Mouse (Mus musculus) kidney, embryonic 16.5 days (tissue): ENCODE data around the gene Hsd3b2. TPM values are rescaled to one million over a fixed set of nuclear protein-coding genes. Genes with fewer than 3 reads are reported as not detected.
"Not testable (repeated sequence)": the region's sequence is repeated elsewhere in the genome, so short reads cannot be mapped to it uniquely, and the experiment has no call there.

Experiments used
- ATAC-seq: fragments of 200-750 bp; cut with Nextera tagmentation; 2 replicates; pipeline ENCODE4 v1.8.0; 2017; ENCODE audit warnings: moderate TSS enrichment; ENCODE audit not compliant: low FRiP score, low TSS enrichment
- H3K27ac ChIP-seq: fragments of 300-500 bp; sonication (generic); 2 replicates; pipeline ENCODE4 v1.5.1; 2014; ENCODE audit warnings: low read length
- H3K27me3 ChIP-seq: fragments of 300-500 bp; sonication (generic); 2 replicates; pipeline ENCODE4 v1.6.1; 2014; ENCODE audit warnings: low read length, control low read depth, mixed read lengths; ENCODE audit not compliant: insufficient read depth
- H3K36me3 ChIP-seq: fragments of 300-500 bp; sonication (generic); 2 replicates; pipeline ENCODE4 v1.6.1; 2014; ENCODE audit warnings: low read length, control low read depth, mixed read lengths; ENCODE audit not compliant: insufficient read depth
- H3K4me1 ChIP-seq: fragments of 300-500 bp; sonication (generic); 2 replicates; pipeline ENCODE4 v1.6.1; 2014; ENCODE audit warnings: low read length, control low read depth, mixed read lengths; ENCODE audit not compliant: insufficient read depth
- H3K4me2 ChIP-seq: fragments of 300-500 bp; sonication (generic); replicated peaks from 2 replicates; pipeline ENCODE4 v1.6.1; 2014; ENCODE audit warnings: low read depth, low read length
- H3K4me3 ChIP-seq: fragments of 300-500 bp; sonication (generic); 2 replicates; pipeline ENCODE4 v1.5.1; 2014; ENCODE audit warnings: mild to moderate bottlenecking, low read length
- H3K9ac ChIP-seq: fragments of 300-500 bp; sonication (generic); replicated peaks from 2 replicates; pipeline ENCODE4 v1.6.1; 2014; ENCODE audit warnings: low read length
- H3K9me3 ChIP-seq: fragments of 300-500 bp; sonication (generic); 2 replicates; pipeline ENCODE4 v1.6.1; 2016; ENCODE audit warnings: low read length, control low read depth
- WGBS: fragments of 180-500 bp; shearing (Covaris S2); extraction: QIAGEN DNeasy Blood & Tissue Kit; methylation state at CpG from one replicate; pipeline ENCODE4 v1.1.7; 2014; 5-methylcytosine and 5-hydroxymethylcytosine counted together
- polyA plus RNA-seq: library from polyadenylated mRNA; unstranded; fragments of >200 nt; fragmentation: Nextera tagmentation; extraction: Ambion mirVana; gene quantifications from 2 replicates; pipeline ENCODE4 v1.2.1, GENCODE M21; 2015

Gene Hsd3b2
- 0.13 and 0.36 TPM in 2 replicates for polyA plus RNA-seq

DNA sequence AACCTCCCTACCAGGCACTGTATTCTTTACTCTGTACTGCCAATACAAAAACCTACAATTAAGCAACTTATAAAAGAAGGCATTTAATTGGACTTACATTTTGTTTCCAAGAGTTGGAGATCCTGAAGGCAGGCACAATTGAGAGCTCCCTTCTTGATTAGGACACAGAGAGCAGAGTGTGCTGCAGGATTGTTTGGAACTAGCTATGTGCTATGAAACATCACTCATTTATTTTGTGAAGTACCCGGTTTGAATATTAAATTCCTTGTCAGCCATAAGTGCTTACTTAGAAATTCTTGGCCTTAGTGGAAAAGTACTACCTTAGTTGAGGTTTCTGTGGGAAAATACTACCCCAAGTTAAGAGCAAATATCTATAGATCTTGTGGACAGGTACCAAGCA, at the start of gene Hsd3b2:
Hsd3b2 (minus strand) TSS at position 168 of the 400 bp plus-strand sequence.
- H3K4me3 ChIP-seq = no peak within 1 kb of the TSS
- no peaks in the 10 kb centered on the region for H3K4me1 ChIP-seq
- H3K4me2 ChIP-seq = no peak within 1 kb of the TSS
- no peak for ATAC-seq
- H3K27me3 ChIP-seq = no peaks in the 10 kb centered on the region
- WGBS = 85% methylated on average over 1 of the region's 1 CpGs
- no peak within 1 kb of the TSS for H3K9ac ChIP-seq
- H3K36me3 ChIP-seq = no peaks in the 10 kb centered on the region
- no peak within 1 kb of the TSS for H3K27ac ChIP-seq
- no peaks in the 10 kb centered on the region for H3K9me3 ChIP-seq

DNA sequence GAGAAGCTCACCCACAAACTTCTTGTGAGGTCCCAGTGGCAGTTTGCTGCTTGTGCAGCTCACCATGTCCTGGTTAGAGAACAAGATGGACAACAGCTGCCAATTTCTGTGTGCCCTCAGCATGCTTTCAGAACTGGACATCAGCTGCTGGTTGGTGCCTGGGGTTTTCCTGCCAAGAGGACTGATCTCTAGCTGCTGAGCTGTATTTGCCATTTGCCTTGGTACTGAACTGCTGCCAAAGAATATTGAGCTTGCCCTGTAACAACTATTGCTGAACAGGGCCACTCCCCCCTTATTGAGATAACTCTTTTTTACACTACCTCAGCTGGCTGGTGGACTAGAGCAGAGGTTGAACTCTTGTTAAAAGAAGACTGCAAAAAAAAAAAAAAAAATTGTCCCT, 39.8 kb upstream of the Hsd3b2 start:
- Histone ChIP-seq H3K4me3 (no peak overlapping the region), H3K9me3 (no peaks in the 10 kb centered on the region; the same call in 1 of the 2 replicates)
- ATAC-seq = no peak

DNA sequence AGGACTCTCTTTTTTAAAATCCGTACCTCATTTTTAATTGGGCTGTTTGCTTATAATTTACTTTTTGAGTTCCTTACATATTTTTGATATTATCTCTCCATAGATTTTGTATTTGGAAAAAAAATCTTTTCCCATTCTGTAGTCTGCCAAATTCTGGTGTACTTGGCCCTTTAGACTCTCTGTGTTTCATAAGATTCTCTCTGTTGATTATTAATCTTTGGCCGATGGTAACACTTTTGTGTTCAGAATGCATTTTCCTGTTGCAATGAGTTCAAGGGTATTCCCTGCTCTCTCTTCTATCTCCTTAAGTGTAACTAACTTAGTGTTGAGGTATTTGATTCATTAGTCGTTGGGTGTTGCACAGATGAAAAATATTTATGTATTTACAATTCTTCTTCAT, 32.5 kb upstream of the Hsd3b2 start:
- H3K4me3 ChIP-seq = no peak overlapping the region
- H3K27ac ChIP-seq = no peak overlapping the region
- H3K36me3 ChIP-seq = no peaks in the 10 kb centered on the region
- no peak for ATAC-seq
- H3K9ac ChIP-seq = no peak overlapping the region
- no peaks in the 10 kb centered on the region for H3K9me3 ChIP-seq
- H3K4me2 ChIP-seq = no peak overlapping the region
- no peaks in the 10 kb centered on the region for H3K27me3 ChIP-seq
- H3K4me1 ChIP-seq = no peaks in the 10 kb centered on the region
- 85% methylated on average over 3 of the region's 3 CpGs for WGBS

More for the DNA sequence above, 39.8 kb upstream of the Hsd3b2 start:
- no peak overlapping the region for H3K9ac ChIP-seq
- H3K4me2 ChIP-seq = no peak overlapping the region
- H3K27me3 ChIP-seq = no peaks in the 10 kb centered on the region
- H3K4me1 ChIP-seq = no peaks in the 10 kb centered on the region
- H3K36me3 ChIP-seq = no peaks in the 10 kb centered on the region
- no peak overlapping the region for H3K27ac ChIP-seq

DNA sequence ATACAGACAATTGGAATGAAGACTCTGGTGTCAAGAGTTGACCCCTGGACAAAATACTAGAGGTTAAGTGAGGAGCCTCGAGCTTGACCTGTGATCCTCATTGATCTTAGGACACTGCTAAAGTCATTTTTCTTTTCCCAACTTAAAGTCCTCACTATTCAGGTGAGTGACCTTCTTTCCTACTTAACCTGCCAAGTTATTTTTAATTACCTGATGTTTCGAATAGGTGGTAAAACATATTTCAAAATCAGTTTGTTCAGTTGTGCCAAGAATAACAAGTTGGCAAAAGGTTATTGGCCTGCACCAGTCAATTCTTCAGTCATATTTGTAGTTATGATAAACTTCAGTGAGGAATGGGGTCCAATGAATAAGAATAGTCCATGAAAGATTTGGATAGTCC, 27.8 kb upstream of the Hsd3b2 start:
- no peaks in the 10 kb centered on the region for H3K36me3 ChIP-seq
- no peak overlapping the region for H3K4me3 ChIP-seq
- no peak overlapping the region for H3K4me2 ChIP-seq
- H3K27ac ChIP-seq = no peak overlapping the region
- H3K27me3 ChIP-seq = no peaks in the 10 kb centered on the region
- no peaks in the 10 kb centered on the region for H3K9me3 ChIP-seq
- WGBS = 65% methylated on average over 2 of the region's 2 CpGs
- no peak overlapping the region for H3K9ac ChIP-seq
- H3K4me1 ChIP-seq = no peaks in the 10 kb centered on the region
- no peak for ATAC-seq

DNA sequence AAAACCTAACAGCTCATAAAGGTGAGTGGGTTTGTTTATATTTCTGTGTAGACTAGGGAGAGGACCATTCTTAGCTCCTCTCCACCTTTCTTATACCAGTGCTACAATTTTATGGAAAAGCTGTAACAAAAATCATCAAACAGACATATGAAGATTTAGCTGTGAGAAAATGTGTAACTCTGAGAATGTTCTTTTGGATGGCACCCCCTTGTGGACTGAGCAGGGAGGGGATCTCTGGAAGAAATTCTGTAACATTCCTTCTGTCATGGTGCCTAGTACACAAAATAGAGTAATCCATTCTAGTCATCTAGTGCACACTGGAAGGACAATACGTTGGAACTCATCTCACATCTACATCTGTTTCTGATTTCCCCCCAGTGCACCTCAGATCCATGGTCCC, 16.7 kb upstream of the Hsd3b2 start:
- not testable (repeated sequence) for H3K4me3 ChIP-seq, H3K36me3 ChIP-seq, H3K9me3 ChIP-seq, H3K4me2 ChIP-seq, ATAC-seq, H3K9ac ChIP-seq, H3K4me1 ChIP-seq, H3K27me3 ChIP-seq, H3K27ac ChIP-seq
- WGBS = 68% methylated on average over 1 of the region's 1 CpGs

DNA sequence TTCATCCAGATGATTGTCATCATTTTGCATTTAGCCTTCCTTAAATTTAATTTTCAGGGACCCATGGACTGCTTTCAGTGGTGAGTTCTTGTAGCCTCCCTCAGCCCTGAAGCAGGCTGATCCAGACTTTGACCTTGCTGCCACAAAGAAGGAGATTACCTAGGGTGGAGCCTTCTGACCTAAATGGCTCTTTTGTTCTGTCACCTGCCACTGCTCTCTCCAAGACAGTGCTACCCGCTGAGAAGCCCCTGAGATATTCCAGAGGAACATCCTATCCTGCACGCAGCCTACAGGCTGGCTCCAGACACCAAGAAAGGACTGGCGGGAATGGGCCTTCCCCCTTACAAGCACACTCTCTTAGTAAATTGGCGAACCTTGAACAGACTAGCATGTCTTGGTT, 10.0 kb upstream of the Hsd3b2 start:
- Histone ChIP-seq H3K4me3 (no peak overlapping the region), H3K27me3 (no peaks in the 10 kb centered on the region), H3K36me3 (no peaks in the 10 kb centered on the region), H3K27ac (no peak overlapping the region), H3K9me3 (no peaks in the 10 kb centered on the region), H3K4me1 (no peaks in the 10 kb centered on the region), H3K9ac (no peak overlapping the region), H3K4me2 (no peak overlapping the region)
- 73% methylated on average over 4 of the region's 4 CpGs for whole genome bisulfite sequencing
- ATAC-seq = no peak

DNA sequence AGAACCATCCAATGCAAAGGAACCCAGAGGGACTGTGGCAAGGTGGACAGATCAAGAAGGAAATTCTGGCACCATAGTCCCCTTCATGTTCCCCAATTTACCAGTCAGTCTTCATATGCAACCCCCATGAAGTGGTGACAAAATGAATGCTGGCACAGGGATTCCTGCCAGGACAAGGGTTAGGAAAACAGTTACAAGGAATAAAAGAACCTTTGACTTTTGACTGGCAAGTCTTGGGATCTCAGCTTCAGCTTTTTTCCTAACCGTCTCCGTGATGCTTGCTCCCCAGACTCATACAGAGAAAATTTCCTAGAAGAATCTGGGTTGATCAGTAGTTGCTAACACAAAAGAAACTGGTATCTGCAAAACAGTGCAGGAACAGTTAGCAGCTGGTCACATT, 9.4 kb upstream of the Hsd3b2 start:
- WGBS = 93% methylated on average over 2 of the region's 2 CpGs
- H3K27ac ChIP-seq = no peak overlapping the region
- no peaks in the 10 kb centered on the region for H3K4me1 ChIP-seq
- H3K4me3 ChIP-seq = no peak overlapping the region
- no peaks in the 10 kb centered on the region for H3K27me3 ChIP-seq
- no peak overlapping the region for H3K9ac ChIP-seq
- no peaks in the 10 kb centered on the region for H3K36me3 ChIP-seq
- no peak for ATAC-seq
- H3K4me2 ChIP-seq = no peak overlapping the region
- H3K9me3 ChIP-seq = no peaks in the 10 kb centered on the region

DNA sequence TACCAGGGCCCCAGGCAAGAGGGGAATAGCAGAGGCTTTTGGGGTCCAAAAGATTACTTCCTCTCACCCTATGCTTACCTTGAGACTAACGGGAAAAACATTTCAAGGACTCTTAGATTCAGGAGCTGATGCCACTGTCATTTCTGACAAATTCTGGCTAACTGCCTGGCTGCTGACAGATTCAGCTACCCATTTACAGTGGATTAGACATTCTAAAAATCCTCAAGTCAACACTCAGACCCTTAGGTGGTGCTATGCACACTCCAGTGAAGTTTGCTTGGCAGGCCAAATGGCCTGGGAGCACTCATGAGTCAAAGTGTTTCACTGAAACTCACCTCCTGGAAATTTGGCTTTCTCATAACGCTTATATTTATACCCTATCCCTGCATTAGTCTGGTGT, 1.9 kb upstream of the Hsd3b2 start:
- no peak for ATAC-seq
- 93% methylated on average over 2 of the region's 2 CpGs for WGBS

DNA sequence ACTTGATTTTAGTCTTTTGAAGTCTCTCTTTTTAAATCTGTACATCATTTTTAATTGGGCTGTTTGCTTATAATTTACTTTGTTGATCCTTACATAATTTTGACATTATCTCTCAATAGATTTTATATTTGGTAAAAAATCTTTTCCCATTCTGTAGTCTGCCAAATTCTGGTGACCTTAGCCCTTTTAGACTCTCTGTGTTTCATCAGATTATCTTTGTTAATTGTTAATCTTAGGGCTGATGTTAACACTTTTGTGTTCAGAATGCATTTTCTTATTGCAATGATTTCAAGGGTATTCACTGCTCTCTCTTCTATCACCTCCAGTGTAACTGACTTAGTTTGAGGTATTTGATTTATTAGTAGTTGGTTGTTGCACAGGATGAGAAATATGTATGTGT, 3.6 kb downstream of the Hsd3b2 start:
- Histone ChIP-seq H3K27ac (no peak overlapping the region), H3K4me3 (no peak overlapping the region), H3K27me3 (no peaks in the 10 kb centered on the region), H3K9ac (no peak overlapping the region), H3K4me1 (no peaks in the 10 kb centered on the region), H3K4me2 (no peak overlapping the region), H3K9me3 (no peaks in the 10 kb centered on the region), H3K36me3 (no peaks in the 10 kb centered on the region)
- ATAC-seq = no peak

More for the DNA sequence above, 1.9 kb upstream of the Hsd3b2 start:
- Histone ChIP-seq H3K4me3 (no peak overlapping the region), H3K27ac (no peak overlapping the region), H3K36me3 (no peaks in the 10 kb centered on the region), H3K9me3 (no peaks in the 10 kb centered on the region), H3K4me1 (no peaks in the 10 kb centered on the region), H3K4me2 (no peak overlapping the region), H3K9ac (no peak overlapping the region), H3K27me3 (no peaks in the 10 kb centered on the region)

DNA sequence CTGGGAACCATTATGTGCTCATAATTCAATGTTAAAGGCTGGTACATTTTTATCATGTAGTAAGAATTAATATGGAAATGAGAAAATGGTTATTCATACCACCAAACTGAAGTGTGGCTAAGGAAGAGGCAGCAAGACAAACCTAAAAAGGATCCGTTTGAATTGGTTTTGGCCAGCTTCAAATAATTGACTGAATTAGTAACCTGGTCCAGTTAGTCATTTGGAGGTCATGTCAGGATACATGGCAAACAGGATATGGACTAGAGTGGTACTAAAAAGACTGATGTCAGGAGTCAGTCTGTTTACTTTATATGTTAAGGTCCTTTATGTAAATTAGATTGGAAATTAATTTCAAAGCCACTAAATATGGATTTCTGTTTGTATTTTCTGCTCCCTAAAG, 41.9 kb downstream of the Hsd3b2 start:
- no peak overlapping the region for H3K9ac ChIP-seq
- H3K36me3 ChIP-seq = no peaks in the 10 kb centered on the region
- H3K27ac ChIP-seq = no peak overlapping the region
- no peaks in the 10 kb centered on the region for H3K27me3 ChIP-seq
- no peak for ATAC-seq
- no peaks in the 10 kb centered on the region for H3K4me1 ChIP-seq
- whole genome bisulfite sequencing = 64% methylated on average over 1 of the region's 1 CpGs
- H3K4me2 ChIP-seq = no peak overlapping the region
- no peaks in the 10 kb centered on the region for H3K9me3 ChIP-seq
- H3K4me3 ChIP-seq = no peak overlapping the region

DNA sequence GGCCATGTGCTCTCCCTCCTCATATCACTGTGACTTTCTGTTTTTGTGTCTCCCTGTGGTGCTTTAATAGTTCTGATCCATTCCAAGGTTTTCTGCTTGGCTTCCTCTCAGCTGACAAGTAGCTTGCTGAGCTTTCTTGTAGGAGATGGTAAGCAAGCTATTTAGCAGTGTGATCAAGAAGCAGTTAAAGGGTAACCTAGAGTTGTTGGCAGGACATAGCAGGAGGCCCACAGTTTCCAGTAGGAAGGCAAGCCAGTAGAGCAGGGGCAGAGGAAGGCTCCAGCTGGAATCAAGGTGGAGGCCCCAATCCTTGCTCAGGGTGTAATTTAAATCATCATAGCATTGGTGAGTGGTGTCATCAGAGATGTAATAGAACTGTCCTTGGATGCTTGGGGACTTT, 43.6 kb downstream of the Hsd3b2 start:
- H3K36me3 ChIP-seq = no peaks in the 10 kb centered on the region
- no peak overlapping the region for H3K9ac ChIP-seq
- no peak overlapping the region; the same call in 1 of the 2 replicates for H3K27ac ChIP-seq
- H3K4me3 ChIP-seq = no peak overlapping the region
- no peaks in the 10 kb centered on the region for H3K4me1 ChIP-seq
- no peaks in the 10 kb centered on the region for H3K9me3 ChIP-seq
- H3K27me3 ChIP-seq = no peaks in the 10 kb centered on the region
- ATAC-seq = no peak
- H3K4me2 ChIP-seq = no peak overlapping the region
